Mouse (Mus musculus) heart, adult 2 months (tissue): ENCODE results near the gene Cyp2c70. TPM values are rescaled to one million over a fixed set of nuclear protein-coding genes. Genes with fewer than 3 reads are reported as not detected.
"Not testable (repeated sequence)": the region's sequence is repeated elsewhere in the genome, so short reads cannot be mapped to it uniquely, and the experiment has no call there.

Experiments used
- DNase-seq, 2 experiments: peaks; one replicate each; pipeline ENCODE4 v3.0.0; 2021
- H3K27ac ChIP-seq: fragments of 200-600 bp; 2 replicates; pipeline ENCODE4 v1.8.1; 2022
- H3K27me3 ChIP-seq: fragments of 200-500 bp; 2 replicates; pipeline ENCODE4 v1.6.1; 2012; ENCODE audit warnings: mild to moderate bottlenecking, low read length, inconsistent platforms, mixed read lengths; ENCODE audit not compliant: control insufficient read depth, insufficient read depth
- H3K36me3 ChIP-seq: fragments of 200-500 bp; 2 replicates; pipeline ENCODE4 v1.6.1; 2012; ENCODE audit warnings: low read length, inconsistent platforms; ENCODE audit not compliant: control insufficient read depth, insufficient read depth
- H3K4me1 ChIP-seq: fragments of 200-500 bp; 2 replicates; pipeline ENCODE4 v1.6.1; 2011; ENCODE audit warnings: low read length; ENCODE audit not compliant: control insufficient read depth, insufficient read depth
- H3K4me3 ChIP-seq: fragments of 200-600 bp; 2 replicates; pipeline ENCODE4 v1.8.1; 2022
- H3K79me2 ChIP-seq: fragments of 200-500 bp; replicated peaks from 2 replicates; pipeline ENCODE4 v1.6.1; 2012; ENCODE audit warnings: mild to moderate bottlenecking, inconsistent platforms, low read length, moderate library complexity, mixed read lengths; ENCODE audit not compliant: control insufficient read depth, insufficient read depth
- H3K9ac ChIP-seq: fragments of 200-500 bp; 2 replicates; pipeline ENCODE4 v1.6.1; 2012; ENCODE audit warnings: low read depth, mild to moderate bottlenecking, control low read depth, inconsistent platforms, low read length, mixed read lengths
- CTCF ChIP-seq: fragments of 200-600 bp; IDR thresholded peaks from 2 replicates; pipeline ENCODE4 v1.8.1; 2022; ENCODE audit warnings: antibody characterized with exemption, mild to moderate bottlenecking, moderate library complexity
- EP300 ChIP-seq: fragments of 200-500 bp; IDR thresholded peaks from 2 replicates; pipeline ENCODE4 v1.6.1; 2011; ENCODE audit warnings: low read depth, low read length, control low read depth; ENCODE audit not compliant: insufficient read depth
- POLR2A ChIP-seq: fragments of 200-500 bp; IDR thresholded peaks from 2 replicates; pipeline ENCODE4 v1.6.1; 2011; ENCODE audit warnings: mild to moderate bottlenecking, low read depth, low read length, control low read depth; ENCODE audit not compliant: insufficient read depth
- WGBS: fragments of 180-500 bp; shearing (Covaris S2); methylation state at CpG from one replicate; pipeline ENCODE4 v1.1.7; 2018; 5-methylcytosine and 5-hydroxymethylcytosine counted together
- intact Hi-C: fragments of 180-260 bp; cut with DNase I; formaldehyde crosslinking; loops from one replicate; pipeline ENCODE4 v1.15.1; 2025
- polyA plus RNA-seq: library from polyadenylated mRNA; depleted of rRNA; stranded (reverse); fragments of >200 nt; gene quantifications from 2 replicates; pipeline ENCODE4 v1.2.3, GENCODE M21; 2012; rRNA removed
- total RNA-seq, 2 experiments: library from RNA; stranded (reverse); gene quantifications; 2 replicates each; pipeline ENCODE4 v1.2.3; 2021

Cyp2c70 gene
- total and polyA plus RNA-seq, 3 experiments: 0.13 to 0.30 TPM; not detected in 1

- 80% methylated on average over 5 of the region's 5 CpGs for WGBS
- DNase-seq: no peak
- H3K27me3 ChIP-seq: no peaks in the 10 kb centered on the region
- TF ChIP-seq CTCF: no peak
- no peak for TF ChIP-seq POLR2A
- TF ChIP-seq EP300: no peak
- intact Hi-C loops: no loop called here
- H3K36me3 ChIP-seq: no peaks in the 10 kb centered on the region
- H3K79me2 ChIP-seq: no peaks in the 10 kb centered on the region
- no peak overlapping the region for H3K27ac ChIP-seq
- H3K9ac ChIP-seq: no peak overlapping the region
- H3K4me1 ChIP-seq: no peaks in the 10 kb centered on the region
- H3K4me3 ChIP-seq: no peak overlapping the region
Observed at GRCm38 (mm10) chr19:40183600-40183999, 3.5 kb downstream of the Cyp2c70 start.

DNA sequence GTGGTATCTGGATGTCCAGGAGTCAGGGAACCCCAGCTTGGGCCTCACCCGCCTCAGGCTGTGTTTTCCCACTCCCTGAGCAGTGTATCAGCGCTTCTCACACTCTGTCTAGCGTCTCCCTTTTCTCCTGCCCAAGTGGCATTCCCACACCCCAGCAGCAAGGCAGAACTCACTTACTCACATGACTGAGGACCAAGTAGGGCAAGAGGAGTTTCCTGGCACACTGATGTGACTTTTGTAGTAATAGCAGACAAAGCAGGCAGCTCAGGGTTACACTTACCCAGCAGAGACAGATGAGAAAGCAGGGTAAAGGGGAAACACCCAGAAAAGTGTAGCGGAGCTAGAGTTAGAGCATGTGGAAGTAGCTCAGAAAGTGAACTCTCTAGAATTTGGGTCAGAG lies 8.8 kb downstream of the Cyp2c70 start:
- no peaks in the 10 kb centered on the region for H3K79me2 ChIP-seq
- WGBS: 69% methylated on average over 4 of the region's 4 CpGs
- H3K27ac ChIP-seq: no peak overlapping the region
- TF ChIP-seq CTCF: no peak
- H3K36me3 ChIP-seq: no peaks in the 10 kb centered on the region
- intact Hi-C loops: no loop called here
- no peak overlapping the region for H3K4me3 ChIP-seq
- no peaks in the 10 kb centered on the region for H3K27me3 ChIP-seq
- DNase-seq: no peak
- H3K4me1 ChIP-seq: no peaks in the 10 kb centered on the region
- H3K9ac ChIP-seq: no peak overlapping the region

- H3K4me3 ChIP-seq, intact Hi-C loops, H3K79me2 ChIP-seq, H3K27ac ChIP-seq, DNase-seq, H3K4me1 ChIP-seq, H3K36me3 ChIP-seq, H3K27me3 ChIP-seq, H3K9ac ChIP-seq: not testable (repeated sequence)
- 83% methylated on average over 4 of the region's 4 CpGs for WGBS
Observed at GRCm38 (mm10) chr19:40168391-40168790, 18.7 kb downstream of the Cyp2c70 start.

DNA sequence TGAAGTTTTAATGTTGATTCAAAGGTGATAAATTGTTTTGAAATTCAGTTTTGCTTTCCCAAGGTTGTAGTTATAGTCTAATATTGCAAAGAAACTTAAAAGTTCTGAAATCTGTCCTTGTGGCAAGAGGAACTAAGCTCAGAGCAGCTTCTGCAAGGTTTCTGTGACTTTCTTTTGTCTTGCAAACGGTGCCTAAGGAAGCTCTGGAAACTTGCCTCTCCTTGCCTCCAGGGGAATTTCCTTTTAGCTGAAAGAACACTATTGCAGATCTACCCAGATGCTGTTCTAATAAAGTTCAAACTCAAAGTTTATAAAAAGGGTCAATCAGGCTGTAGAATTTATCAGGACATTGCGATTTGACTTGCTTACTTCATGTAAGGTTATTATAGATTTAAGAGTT lies 60.1 kb downstream of the Cyp2c70 start:
- WGBS: 35% methylated on average over 2 of the region's 2 CpGs
- H3K4me1 ChIP-seq, DNase-seq, H3K27me3 ChIP-seq, intact Hi-C loops, H3K79me2 ChIP-seq, H3K4me3 ChIP-seq, H3K27ac ChIP-seq, H3K36me3 ChIP-seq, H3K9ac ChIP-seq: not testable (repeated sequence)

GRCm38 (mm10) chr19:40125165-40125564 lies 62.0 kb downstream of the Cyp2c70 start:
- H3K36me3 ChIP-seq, H3K4me3 ChIP-seq, intact Hi-C loops, H3K9ac ChIP-seq, H3K79me2 ChIP-seq, H3K27me3 ChIP-seq, DNase-seq, H3K4me1 ChIP-seq, H3K27ac ChIP-seq: not testable (repeated sequence)
- WGBS: 80% methylated on average over 3 of the region's 3 CpGs

DNA sequence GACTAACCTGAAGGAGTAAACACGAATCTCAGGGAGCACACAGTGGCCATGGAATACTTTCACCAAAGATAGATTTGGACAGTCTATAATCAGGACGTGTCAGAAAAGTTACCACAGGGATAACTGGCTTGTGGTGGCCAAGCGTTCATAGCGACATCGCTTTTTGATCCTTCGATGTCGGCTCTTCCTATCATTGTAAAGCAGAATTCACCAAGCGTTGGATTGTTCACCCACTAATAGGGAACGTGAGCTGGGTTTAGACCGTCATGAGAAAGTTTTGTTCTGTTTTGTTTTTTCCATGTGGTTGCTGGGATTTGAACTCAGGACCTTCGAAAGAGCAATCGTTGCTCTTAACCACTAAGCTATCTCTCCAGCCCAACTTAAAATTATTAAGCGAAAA lies 67.5 kb downstream of the Cyp2c70 start:
- H3K79me2 ChIP-seq, H3K27ac ChIP-seq, DNase-seq, H3K4me1 ChIP-seq, H3K27me3 ChIP-seq, H3K4me3 ChIP-seq, H3K9ac ChIP-seq, H3K36me3 ChIP-seq, intact Hi-C loops: not testable (repeated sequence)
- WGBS: 79% methylated on average over 13 of the region's 13 CpGs

Other genes starting within 250 kb of the Cyp2c70 start
- not detected for gene Cyp2c37, start 194.9 kb downstream of the Cyp2c70 start, total RNA-seq
- 0.35 TPM in 1 of 2 replicates, not detected in the other for gene Cyp2c37, start 194.9 kb downstream of the Cyp2c70 start, polyA plus RNA-seq
- gene Cyp2c54, start 113.5 kb downstream of the Cyp2c70 start, total RNA-seq: not detected
- gene Cyp2c54, start 113.5 kb downstream of the Cyp2c70 start, polyA plus RNA-seq: 0.32 TPM in 1 of 2 replicates, not detected in the other
- gene Cyp2c50, start 97.6 kb downstream of the Cyp2c70 start, total RNA-seq: not detected
- 0.47 TPM in 1 of 2 replicates, not detected in the other for gene Cyp2c50, start 97.6 kb downstream of the Cyp2c70 start, polyA plus RNA-seq
- 100 to 1,000 TPM; 137 to 139 TPM for gene Pdlim1, start 84.5 kb upstream of the Cyp2c70 start, total RNA-seq
- 116 and 125 TPM in 2 replicates for gene Pdlim1, start 84.5 kb upstream of the Cyp2c70 start, polyA plus RNA-seq